Mouse (Mus musculus): Measurements from ENCODE around the gene Megf9.

Gene Megf9

DNA sequence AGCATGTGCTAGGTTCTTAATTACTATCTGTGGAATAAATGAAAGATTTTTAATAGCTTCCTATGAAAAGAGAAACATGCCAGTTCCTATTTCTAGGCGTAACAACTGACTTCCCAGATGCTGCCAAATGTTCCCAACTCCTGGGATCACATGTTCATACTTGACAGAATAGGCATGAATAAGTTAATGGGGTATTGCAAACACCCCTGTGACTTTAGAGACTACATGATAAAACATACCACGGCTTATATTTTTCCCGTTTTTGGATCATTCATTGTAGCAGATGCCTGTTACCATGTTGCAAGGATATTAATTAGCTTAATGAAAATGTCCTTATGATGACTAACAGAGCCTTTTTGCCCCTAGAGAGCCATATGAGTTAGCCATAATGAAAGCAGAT lies 88.0 kb downstream of the Megf9 start:
- no peak for DNase-seq (ENCODE audit: low spot score in 2 of 2)

DNA sequence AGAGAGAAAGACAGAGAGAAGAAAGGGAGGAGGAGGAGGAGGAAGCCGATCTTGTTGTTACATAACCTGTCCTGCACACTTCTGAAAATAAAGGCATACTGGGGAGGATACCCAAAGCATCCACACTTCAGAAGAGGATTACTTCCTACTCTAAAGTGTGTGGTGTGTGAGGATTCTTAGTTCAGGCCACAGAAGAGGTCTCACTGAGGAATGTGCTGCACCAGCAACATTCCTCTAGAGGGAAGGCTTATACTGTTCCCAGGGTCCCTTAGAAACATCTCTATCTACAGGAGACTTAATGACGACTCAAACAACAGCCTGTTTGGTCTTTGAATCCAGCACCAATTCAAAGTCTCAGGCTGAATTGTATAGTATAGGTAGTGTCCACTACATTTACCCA lies 114.6 kb downstream of the Megf9 start:
- DNase-seq (ENCODE audit: low spot score in 2 of 2), result no peak

GRCm38 (mm10) chr4:70412126-70412525 lies 122.7 kb downstream of the Megf9 start:
- DNase-seq (ENCODE audit: low spot score in 2 of 2), result no peak

GRCm38 (mm10) chr4:70409994-70410721 lies 124.6 kb downstream of the Megf9 start, which contains the start of gene Cdk5rap2:
Gene Cdk5rap2, minus strand, starts transcription at chr4:70410443.
- peak; percentile 96 to 98 for DNase-seq (ENCODE audit: low spot score in 2 of 2)

DNA sequence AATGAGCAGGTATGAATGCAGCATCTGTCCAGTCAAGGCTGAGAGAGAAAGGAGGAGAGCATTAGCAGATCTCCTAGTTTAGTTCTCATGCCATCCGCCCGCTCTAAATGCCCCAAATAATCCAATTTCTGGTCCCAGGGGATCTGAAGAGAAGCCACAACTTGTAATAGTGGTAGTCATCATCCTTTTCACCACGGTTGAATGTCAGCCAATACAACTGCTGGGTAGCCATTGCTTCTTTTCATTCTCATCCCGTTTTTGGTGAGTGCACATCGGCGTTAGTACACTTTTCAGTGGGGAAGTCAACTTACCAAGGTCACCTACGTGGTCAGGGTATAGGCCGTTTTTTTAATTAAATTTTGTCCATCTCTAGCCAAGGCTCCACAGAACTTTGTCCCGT lies 125.3 kb downstream of the Megf9 start:
- no peak for DNase-seq (ENCODE audit: low spot score in 2 of 2)

- peak; percentile 77 to 84 for DNase-seq (ENCODE audit: low spot score in 2 of 2)
Observed at GRCm38 (mm10) chr4:70402109-70402819, 132.5 kb downstream of the Megf9 start.

- no peak for DNase-seq (ENCODE audit: low spot score in 2 of 2)
Observed at GRCm38 (mm10) chr4:70399476-70399875, 135.3 kb downstream of the Megf9 start.

- no peak for DNase-seq (ENCODE audit: low spot score in 2 of 2)
Observed at GRCm38 (mm10) chr4:70399074-70399473, 135.7 kb downstream of the Megf9 start.

- DNase-seq (ENCODE audit: low spot score in 2 of 2), result no peak
Observed at GRCm38 (mm10) chr4:70398088-70398487, 136.7 kb downstream of the Megf9 start.

- no peak for DNase-seq (ENCODE audit: low spot score in 2 of 2)
Observed at GRCm38 (mm10) chr4:70396701-70397100, 138.1 kb downstream of the Megf9 start.

DNA sequence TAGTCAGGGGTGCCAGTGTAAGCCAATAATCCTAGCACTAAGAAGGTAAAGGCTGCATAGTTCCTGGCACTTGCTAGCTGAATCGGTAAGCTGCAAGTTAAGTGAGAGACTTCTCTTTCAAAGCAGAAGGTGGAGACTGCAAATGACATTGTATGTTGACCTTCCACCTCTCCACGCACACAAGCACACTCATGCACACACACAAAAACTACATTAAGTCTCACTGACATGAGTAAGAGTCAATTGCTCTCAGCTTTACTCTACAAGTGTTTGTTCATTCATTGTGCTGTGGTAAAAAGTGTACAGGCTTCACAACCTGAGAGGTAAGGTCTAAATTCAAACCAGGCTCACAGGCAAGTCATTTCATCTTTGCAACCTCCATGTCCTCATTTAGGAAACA lies 140.1 kb downstream of the Megf9 start:
- no peak for DNase-seq (ENCODE audit: low spot score in 2 of 2)

- peak; percentile 20 to 36 for DNase-seq (ENCODE audit: low spot score in 2 of 2)
Observed at GRCm38 (mm10) chr4:70391760-70392372, 142.9 kb downstream of the Megf9 start.

DNA sequence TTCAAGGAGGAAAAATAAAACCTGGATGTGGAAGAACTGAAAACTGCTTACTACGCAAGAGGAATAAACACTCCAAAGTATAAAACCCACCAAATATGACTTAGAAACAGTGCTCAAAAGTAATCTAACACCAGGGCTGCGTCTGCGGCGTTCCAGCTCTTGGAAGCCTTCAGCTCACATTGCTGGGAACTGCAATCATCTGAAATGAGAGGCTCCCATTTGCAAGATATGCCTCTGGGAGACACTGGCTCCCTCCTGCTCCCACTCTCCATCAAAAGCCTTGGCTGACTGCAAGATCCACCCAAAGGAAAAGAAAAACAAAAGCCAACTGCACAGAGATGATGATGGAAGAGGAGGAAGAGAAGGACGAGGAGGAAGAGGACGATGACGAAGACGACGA lies 143.7 kb downstream of the Megf9 start:
- no peak for DNase-seq (ENCODE audit: low spot score in 2 of 2)

GRCm38 (mm10) chr4:70386206-70386605 lies 148.6 kb downstream of the Megf9 start:
- DNase-seq (ENCODE audit: low spot score in 2 of 2), result no peak

- no peak for DNase-seq (ENCODE audit: low spot score in 2 of 2)
Observed at GRCm38 (mm10) chr4:70377359-70377758, 157.4 kb downstream of the Megf9 start.
